Mouse (Mus musculus) CD4-positive, CD25-positive, alpha-beta regulatory T cell, adult 2 months (primary cell): ENCODE measurements around the gene Zbtb37.
A peak's percentile ranks its signal among the peaks of the same experiment; 100 is the strongest.

ENCODE experiments used
- DNase-seq: peaks from one replicate; pipeline ENCODE4 v3.0.0-alpha.2; 2012; ENCODE audit warnings: low read depth, low spot score

Zbtb37 gene

GRCm38 (mm10) chr1:161034435-161035280, at the start of gene Zbtb37:
TSS of gene Zbtb37 (minus strand) at chr1:161034849.
- DNase-seq: peak; percentile 99

- DNase-seq: no peak
These were observed 42.6 kb upstream of the Zbtb37 start for GRCm38 (mm10) chr1:161077243-161077642.

GRCm38 (mm10) chr1:161076238-161076637, 41.6 kb upstream of the Zbtb37 start:
- DNase-seq: peak; percentile 22

- DNase-seq: peak; percentile 61
These were observed 36.6 kb upstream of the Zbtb37 start for GRCm38 (mm10) chr1:161071272-161071620.

- DNase-seq: peak; percentile 95
These were observed 36.0 kb upstream of the Zbtb37 start, which contains the start of the genes Dars2 and Cenpl for GRCm38 (mm10) chr1:161070352-161071271. TSS of gene Dars2 (minus strand) at chr1:161070658. TSS of gene Cenpl (plus strand) at chr1:161070713.

- DNase-seq: no peak
These were observed 28.7 kb upstream of the Zbtb37 start for GRCm38 (mm10) chr1:161063351-161063750.

GRCm38 (mm10) chr1:161057164-161057563, 22.5 kb upstream of the Zbtb37 start:
- no peak for DNase-seq

GRCm38 (mm10) chr1:161046972-161047371, 12.3 kb upstream of the Zbtb37 start:
- no peak for DNase-seq

GRCm38 (mm10) chr1:161041261-161042020, 6.8 kb upstream of the Zbtb37 start:
- DNase-seq: no peak

GRCm38 (mm10) chr1:161040855-161041254, 6.2 kb upstream of the Zbtb37 start:
- no peak for DNase-seq

- no peak for DNase-seq
These were observed 5.7 kb upstream of the Zbtb37 start for GRCm38 (mm10) chr1:161040426-161040770.

- peak; percentile 15 for DNase-seq
These were observed 5.2 kb upstream of the Zbtb37 start for GRCm38 (mm10) chr1:161039741-161040425.

- peak; percentile 19 for DNase-seq
These were observed 4.5 kb upstream of the Zbtb37 start for GRCm38 (mm10) chr1:161038968-161039721.

GRCm38 (mm10) chr1:161038004-161038403, 3.4 kb upstream of the Zbtb37 start:
- DNase-seq: peak; percentile 12

GRCm38 (mm10) chr1:161037599-161037998, 3.0 kb upstream of the Zbtb37 start:
- peak; percentile 11 for DNase-seq

- no peak for DNase-seq
These were observed 2.4 kb upstream of the Zbtb37 start for GRCm38 (mm10) chr1:161037026-161037425.

GRCm38 (mm10) chr1:161036411-161036841, 1.8 kb upstream of the Zbtb37 start:
- peak; percentile 33 for DNase-seq

- DNase-seq: peak; percentile 51
These were observed 1.2 kb upstream of the Zbtb37 start for GRCm38 (mm10) chr1:161035786-161036404.

GRCm38 (mm10) chr1:161035281-161035785, 684 bp upstream of the Zbtb37 start:
- DNase-seq: no peak
